Mouse (Mus musculus): Measurements from ENCODE around the gene Akr7a5. TPM values are rescaled to one million over a fixed set of nuclear protein-coding genes. Genes with fewer than 3 reads are reported as not detected.
A peak's percentile ranks its signal among the peaks of the same experiment; 100 is the strongest.

Akr7a5 gene
- polyA plus RNA-seq, 1 experiment from 2014 or later, result 64.8 TPM

DNA sequence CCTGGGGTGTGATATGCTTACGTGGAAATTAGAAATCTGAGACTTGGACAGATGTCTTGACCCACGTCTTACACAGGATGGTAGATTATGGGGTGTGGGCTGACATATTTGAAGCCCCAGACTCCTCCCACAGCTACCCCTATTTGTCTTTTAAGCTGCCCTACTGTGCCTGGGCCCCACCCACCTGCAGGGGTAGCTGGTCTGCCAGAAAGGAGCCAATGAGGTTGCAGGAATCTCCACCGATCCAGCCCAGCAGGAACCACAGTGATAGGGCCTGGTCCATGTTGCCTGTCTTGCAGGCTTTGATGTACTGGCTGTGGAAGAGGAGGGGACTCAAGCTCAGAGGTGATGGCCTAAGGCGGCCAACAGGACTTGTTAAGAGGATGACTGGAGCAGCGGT, 8.3 kb upstream of the Akr7a5 start:
- Histone ChIP-seq H3K4me2 (no peak overlapping the region), H3K36me3 (peaks cover 22% of the 10 kb centered on the region), H3K27me3 (no peaks in the 10 kb centered on the region), H3K4me3 (no peak overlapping the region), H3K9me3 (no peaks in the 10 kb centered on the region), H3K4me1 (replicated peaks) (no peaks in the 10 kb centered on the region), H3K9ac (no peak overlapping the region), H3K27ac (replicated peaks) (no peak overlapping the region)
- ATAC-seq (ENCODE audit: low FRiP score, low read depth), result no peak
- WGBS, result 71% methylated on average over 5 of the region's 5 CpGs

DNA sequence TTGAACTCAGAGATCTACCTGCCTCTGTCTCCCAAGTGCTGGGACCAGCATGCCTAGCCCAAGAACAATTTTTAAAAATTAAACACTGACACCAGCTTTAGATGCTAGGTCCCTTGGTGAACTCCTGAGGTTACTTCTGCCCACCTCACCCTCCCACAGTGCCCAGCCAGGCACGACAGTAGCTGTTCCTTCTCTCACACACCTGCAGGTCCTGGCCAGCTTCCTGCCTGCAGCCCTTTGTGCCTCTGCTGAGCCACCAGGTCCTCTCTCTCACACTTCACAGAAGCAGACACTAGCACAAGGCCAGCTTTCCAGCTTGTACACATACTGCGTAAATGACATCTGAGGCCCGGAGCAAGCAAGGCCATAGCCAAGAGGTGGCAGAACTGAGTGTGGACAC, 5.0 kb upstream of the Akr7a5 start:
- Histone ChIP-seq H3K4me1 (replicated peaks) (peaks cover 15% of the 10 kb centered on the region), H3K9me3 (no peaks in the 10 kb centered on the region), H3K9ac (no peak overlapping the region), H3K27ac (replicated peaks) (no peak overlapping the region), H3K4me2 (no peak overlapping the region), H3K4me3 (no peak overlapping the region), H3K27me3 (no peaks in the 10 kb centered on the region), H3K36me3 (peaks cover 14% of the 10 kb centered on the region)
- WGBS, result 94% methylated on average over 3 of the region's 3 CpGs
- no peak for ATAC-seq (ENCODE audit: low FRiP score, low read depth)

DNA sequence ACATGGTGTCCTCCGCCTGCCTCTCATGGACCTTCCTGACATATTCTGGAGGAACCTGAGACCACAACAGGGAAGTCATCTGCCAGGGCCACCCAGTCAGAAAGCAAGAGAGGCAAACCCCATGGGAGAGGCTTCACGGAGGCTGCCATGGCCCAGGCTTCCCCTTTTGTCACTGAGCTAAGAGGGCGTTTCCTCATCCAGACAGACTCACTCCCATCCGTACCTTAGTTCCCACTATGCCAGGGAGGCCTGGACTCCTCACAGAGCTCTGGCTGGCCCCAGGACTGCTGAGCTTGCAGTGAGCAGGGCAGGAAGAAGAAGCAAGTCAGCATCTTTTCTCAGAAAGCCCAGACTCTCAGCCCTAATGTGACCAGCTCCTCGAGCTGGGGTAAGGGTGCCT, 2.6 kb upstream of the Akr7a5 start:
- H3K9me3 ChIP-seq, result no peaks in the 10 kb centered on the region
- H3K4me2 ChIP-seq, result no peak overlapping the region
- H3K9ac ChIP-seq, result no peak overlapping the region
- ATAC-seq (ENCODE audit: low FRiP score, low read depth), result no peak
- peaks cover 6% of the 10 kb centered on the region for H3K36me3 ChIP-seq
- H3K27ac ChIP-seq (replicated peaks), result no peak overlapping the region
- WGBS, result 82% methylated on average over 5 of the region's 5 CpGs
- no peaks in the 10 kb centered on the region for H3K27me3 ChIP-seq
- peaks cover 30% of the 10 kb centered on the region for H3K4me1 ChIP-seq (replicated peaks)
- H3K4me3 ChIP-seq, result no peak overlapping the region

GRCm38 (mm10) chr4:139309651-139310050, 893 bp upstream of the Akr7a5 start:
- 20% methylated on average over 6 of the region's 6 CpGs for WGBS

GRCm38 (mm10) chr4:139310899-139311701, 556 bp downstream of the Akr7a5 start:
- Histone ChIP-seq H3K4me1 (replicated peaks) (peaks cover 30% of the 10 kb centered on the region), H3K36me3 (peaks cover 9% of the 10 kb centered on the region; the same call in 1 of the 2 replicates), H3K27ac (replicated peaks) (peak overlapping the region; percentile 78), H3K4me2 (peak overlapping the region; percentile 93), H3K9me3 (no peaks in the 10 kb centered on the region), H3K27me3 (no peaks in the 10 kb centered on the region), H3K9ac (peak overlapping the region; percentile 80), H3K4me3 (peak overlapping the region; percentile 72)
- peak; percentile 81; the same call in 1 of the 2 replicates for ATAC-seq (ENCODE audit: low FRiP score, low read depth)
- under 1% methylated on average over 47 of the region's 53 CpGs for WGBS

More at GRCm38 (mm10) chr4:139309651-139310050, 893 bp upstream of the Akr7a5 start:
- Histone ChIP-seq H3K36me3 (peaks cover 9% of the 10 kb centered on the region), H3K4me2 (peak overlapping the region; percentile 93), H3K27me3 (no peaks in the 10 kb centered on the region), H3K4me3 (peak overlapping the region; percentile 72), H3K27ac (replicated peaks) (no peak overlapping the region), H3K4me1 (replicated peaks) (peaks cover 30% of the 10 kb centered on the region), H3K9me3 (no peaks in the 10 kb centered on the region), H3K9ac (peak overlapping the region; percentile 80; the same call in 1 of the 2 replicates)
- no peak for ATAC-seq (ENCODE audit: low FRiP score, low read depth)

GRCm38 (mm10) chr4:139311707-139312106, 1.2 kb downstream of the Akr7a5 start:
- Histone ChIP-seq H3K4me1 (replicated peaks) (peaks cover 30% of the 10 kb centered on the region), H3K36me3 (0 out of 2 replicates have a peak, but pooled peaks cover 9% of the 10 kb centered on the region), H3K4me2 (peak overlapping the region; percentile 93), H3K27ac (replicated peaks) (no peak overlapping the region), H3K9ac (peak overlapping the region; percentile 80; the same call in 1 of the 2 replicates), H3K4me3 (peak overlapping the region; percentile 72), H3K27me3 (no peaks in the 10 kb centered on the region), H3K9me3 (no peaks in the 10 kb centered on the region)
- ATAC-seq (ENCODE audit: low FRiP score, low read depth), result no peak
- 25% methylated on average over 14 of the region's 14 CpGs for WGBS

DNA sequence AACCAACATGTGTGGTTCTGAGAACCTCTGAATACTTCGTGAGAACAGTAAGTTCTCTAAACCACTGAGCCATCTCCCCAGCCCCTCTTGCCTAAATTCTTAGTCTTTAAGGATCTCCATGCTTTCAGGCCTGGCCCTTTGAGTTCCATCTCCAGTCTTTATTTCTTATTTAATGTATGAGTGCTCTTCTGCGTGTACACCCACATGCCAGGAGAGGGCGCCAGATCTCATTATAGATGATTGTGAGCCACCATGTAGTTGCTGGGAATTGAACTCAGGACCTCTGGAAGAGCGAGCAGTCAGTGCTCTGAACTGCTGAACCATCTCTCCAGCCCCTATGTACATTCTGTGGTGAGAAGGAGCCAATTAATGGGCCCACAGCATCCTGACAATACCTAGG, 2.1 kb downstream of the Akr7a5 start:
- H3K9me3 ChIP-seq, result no peaks in the 10 kb centered on the region
- H3K27me3 ChIP-seq, result no peaks in the 10 kb centered on the region
- no peak for ATAC-seq (ENCODE audit: low FRiP score, low read depth)
- no peak overlapping the region for H3K4me2 ChIP-seq
- no peak overlapping the region for H3K9ac ChIP-seq
- 63% methylated on average over 4 of the region's 4 CpGs for WGBS
- H3K4me1 ChIP-seq (replicated peaks), result peaks cover 30% of the 10 kb centered on the region
- 0 out of 2 replicates have a peak, but pooled peaks cover 9% of the 10 kb centered on the region for H3K36me3 ChIP-seq
- no peak overlapping the region for H3K4me3 ChIP-seq
- no peak overlapping the region for H3K27ac ChIP-seq (replicated peaks)

- no peak for ATAC-seq (ENCODE audit: low FRiP score, low read depth)
- Histone ChIP-seq H3K4me2 (no peak overlapping the region), H3K36me3 (0 out of 2 replicates have a peak, but pooled peaks cover 9% of the 10 kb centered on the region), H3K4me3 (no peak overlapping the region), H3K27me3 (no peaks in the 10 kb centered on the region), H3K27ac (replicated peaks) (no peak overlapping the region), H3K4me1 (replicated peaks) (no peaks in the 10 kb centered on the region), H3K9ac (no peak overlapping the region), H3K9me3 (no peaks in the 10 kb centered on the region)
- 96% methylated on average over 11 of the region's 11 CpGs for WGBS
These were observed 7.9 kb downstream of the Akr7a5 start for GRCm38 (mm10) chr4:139318449-139318848.

DNA sequence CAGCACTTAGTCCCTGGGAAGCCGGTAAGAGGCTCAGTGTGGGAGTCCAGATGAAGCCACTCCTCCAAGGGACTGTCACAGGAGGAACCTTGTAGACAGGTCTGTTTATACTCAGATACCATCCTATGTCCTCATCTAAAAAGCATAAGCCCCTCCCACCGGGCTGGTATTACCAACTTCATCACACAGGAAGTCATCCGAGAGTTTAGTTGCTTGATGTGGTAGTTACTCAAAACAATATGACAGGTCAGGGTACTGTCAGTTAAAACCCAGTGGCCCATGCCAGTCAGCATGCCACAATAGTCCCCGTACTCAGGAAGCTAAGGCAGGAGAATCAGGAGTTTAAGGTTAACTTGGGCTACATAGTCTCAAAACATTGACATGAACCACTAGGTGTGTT, 9.2 kb downstream of the Akr7a5 start:
- 89% methylated on average over 4 of the region's 4 CpGs for WGBS
- Histone ChIP-seq H3K36me3 (0 out of 2 replicates have a peak, but pooled peaks cover 6% of the 10 kb centered on the region), H3K9ac (no peak overlapping the region), H3K4me2 (no peak overlapping the region), H3K4me1 (replicated peaks) (no peaks in the 10 kb centered on the region), H3K27ac (replicated peaks) (no peak overlapping the region), H3K27me3 (no peaks in the 10 kb centered on the region), H3K4me3 (no peak overlapping the region), H3K9me3 (no peaks in the 10 kb centered on the region)
- ATAC-seq (ENCODE audit: low FRiP score, low read depth), result no peak

DNA sequence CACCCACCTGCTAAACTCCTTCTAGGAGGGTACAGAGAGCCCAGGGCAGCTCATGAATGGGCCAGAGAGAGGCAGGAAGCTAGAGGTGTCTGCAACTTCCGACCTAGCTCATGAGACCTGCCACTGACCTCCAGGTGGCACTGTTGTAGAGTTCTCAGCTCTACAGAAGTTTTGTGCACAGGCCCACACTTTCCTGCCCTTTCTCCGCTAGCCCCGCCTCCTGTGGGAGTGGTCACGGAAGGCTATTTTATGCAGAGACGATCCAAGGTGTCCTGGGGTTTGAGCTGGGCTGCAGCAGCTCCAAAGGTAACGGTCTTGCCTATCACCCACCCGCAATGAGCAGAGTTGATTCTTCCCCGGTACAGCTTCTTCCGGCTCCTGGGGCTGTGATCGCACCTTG, 20.1 kb downstream of the Akr7a5 start:
- Histone ChIP-seq H3K9ac (no peak overlapping the region), H3K4me1 (replicated peaks) (no peaks in the 10 kb centered on the region), H3K4me2 (peak overlapping the region; percentile 34; the same call in 1 of the 2 replicates), H3K27ac (replicated peaks) (no peak overlapping the region), H3K4me3 (no peak overlapping the region), H3K9me3 (no peaks in the 10 kb centered on the region), H3K36me3 (no peaks in the 10 kb centered on the region), H3K27me3 (no peaks in the 10 kb centered on the region)
- ATAC-seq (ENCODE audit: low FRiP score, low read depth), result no peak
- WGBS, result 9% methylated on average over 10 of the region's 10 CpGs

- WGBS, result 60% methylated on average over 8 of the region's 9 CpGs
- Histone ChIP-seq H3K36me3 (no peaks in the 10 kb centered on the region), H3K4me3 (no peak overlapping the region), H3K27me3 (peaks cover 9% of the 10 kb centered on the region; the same call in 1 of the 2 replicates), H3K4me1 (replicated peaks) (no peaks in the 10 kb centered on the region), H3K27ac (replicated peaks) (no peak overlapping the region), H3K4me2 (no peak overlapping the region), H3K9ac (no peak overlapping the region), H3K9me3 (no peaks in the 10 kb centered on the region)
- ATAC-seq (ENCODE audit: low FRiP score, low read depth), result no peak
These were observed 24.2 kb downstream of the Akr7a5 start for GRCm38 (mm10) chr4:139334631-139335295.

- 68% methylated on average over 7 of the region's 7 CpGs for WGBS
- Histone ChIP-seq H3K27me3 (peaks cover 9% of the 10 kb centered on the region; the same call in 1 of the 2 replicates), H3K4me3 (no peak overlapping the region), H3K27ac (replicated peaks) (no peak overlapping the region), H3K36me3 (no peaks in the 10 kb centered on the region), H3K4me2 (no peak overlapping the region), H3K9me3 (no peaks in the 10 kb centered on the region), H3K9ac (no peak overlapping the region), H3K4me1 (replicated peaks) (no peaks in the 10 kb centered on the region)
- no peak for ATAC-seq (ENCODE audit: low FRiP score, low read depth)
These were observed 25.0 kb downstream of the Akr7a5 start for GRCm38 (mm10) chr4:139335507-139335906.
